Mouse (Mus musculus) liver, embryonic 13.5 days (tissue): Measurements from ENCODE around the gene Prkag1. TPM values are rescaled to one million over a fixed set of nuclear protein-coding genes. Genes with fewer than 3 reads are reported as not detected.

Source experiments
- ATAC-seq: fragments of 200-750 bp; cut with Nextera tagmentation; 2 replicates; pipeline ENCODE4 v1.8.0; 2017; ENCODE audit warnings: low read depth, mild to moderate bottlenecking, moderate number of reproducible peaks, moderate library complexity
- DNase-seq: peaks from one replicate; pipeline ENCODE4 v3.0.0; 2022
- H3K27ac ChIP-seq: fragments of 300-500 bp; sonication (generic); 2 replicates; pipeline ENCODE4 v1.5.1; 2015; ENCODE audit warnings: moderate library complexity, mild to moderate bottlenecking, inconsistent platforms
- H3K27me3 ChIP-seq: fragments of 300-500 bp; sonication (generic); 2 replicates; pipeline ENCODE4 v1.6.1; 2015; ENCODE audit warnings: mild to moderate bottlenecking, inconsistent platforms
- H3K36me3 ChIP-seq: fragments of 300-500 bp; sonication (generic); 2 replicates; pipeline ENCODE4 v1.6.1; 2015; ENCODE audit warnings: mild to moderate bottlenecking, inconsistent platforms
- H3K4me1 ChIP-seq: fragments of 300-500 bp; sonication (generic); replicated peaks from 2 replicates; pipeline ENCODE4 v1.6.1; 2015; ENCODE audit warnings: inconsistent platforms
- H3K4me2 ChIP-seq: fragments of 300-500 bp; sonication (generic); 2 replicates; pipeline ENCODE4 v1.6.1; 2015; ENCODE audit warnings: inconsistent platforms, mild to moderate bottlenecking, moderate library complexity
- H3K4me3 ChIP-seq: fragments of 300-500 bp; sonication (generic); replicated peaks from 2 replicates; pipeline ENCODE4 v1.5.1; 2015; ENCODE audit warnings: mild to moderate bottlenecking, inconsistent platforms
- H3K9ac ChIP-seq: fragments of 300-500 bp; sonication (generic); 2 replicates; pipeline ENCODE4 v1.6.1; 2015; ENCODE audit warnings: mild to moderate bottlenecking, inconsistent platforms
- H3K9me3 ChIP-seq: fragments of 300-500 bp; sonication (generic); replicated peaks from 2 replicates; pipeline ENCODE4 v1.6.1; 2016; ENCODE audit warnings: inconsistent platforms
- WGBS: fragments of 180-500 bp; shearing (Covaris S2); methylation state at CpG from one replicate; pipeline ENCODE4 v1.1.7; 2015; ENCODE audit not compliant: insufficient replicate concordance; 5-methylcytosine and 5-hydroxymethylcytosine counted together
- polyA plus RNA-seq: library from polyadenylated mRNA; unstranded; fragments of >200 nt; fragmentation: Nextera tagmentation; extraction: Ambion mirVana; gene quantifications from 2 replicates; pipeline ENCODE4 v1.2.1, GENCODE M21; 2015

Prkag1 gene
- polyA plus RNA-seq, 1 experiment from 2014 or later, result 116 TPM

- Histone ChIP-seq H3K27ac (no peak overlapping the region), H3K27me3 (peaks cover 99% of the 10 kb centered on the region), H3K9ac (no peak overlapping the region), H3K4me1 (peaks cover 18% of the 10 kb centered on the region), H3K4me2 (no peak overlapping the region), H3K4me3 (no peak overlapping the region), H3K9me3 (peaks cover 3% of the 10 kb centered on the region; the same call in 1 of the 2 replicates), H3K36me3 (no peaks in the 10 kb centered on the region)
- 10% methylated on average over 24 of the region's 24 CpGs for WGBS
- DNase-seq (no peak), ATAC-seq (no peak)
Observed at GRCm38 (mm10) chr15:98788972-98789660, 42.2 kb downstream of the Prkag1 start.

DNA sequence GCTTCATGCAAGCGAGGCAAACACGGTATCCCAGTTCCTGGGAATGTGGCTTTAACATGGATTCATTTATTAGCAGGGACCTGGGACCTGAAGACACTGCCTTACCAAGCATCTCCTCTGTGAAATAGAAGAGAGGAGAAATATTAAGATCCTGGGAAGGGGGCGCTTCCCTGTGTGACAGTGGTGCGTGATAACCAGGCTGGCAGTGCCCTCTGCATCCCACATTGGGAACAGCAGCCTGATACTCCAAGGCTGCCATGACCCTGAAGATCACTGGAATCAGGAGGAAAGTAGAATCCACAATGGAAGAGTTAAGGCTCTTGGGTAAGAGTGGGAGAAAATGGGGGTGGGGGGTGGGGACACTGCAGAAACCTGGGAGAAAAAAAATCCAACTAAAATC lies 43.4 kb downstream of the Prkag1 start:
- ATAC-seq, result no peak
- no peak overlapping the region for H3K27ac ChIP-seq
- no peak overlapping the region for H3K4me3 ChIP-seq
- H3K27me3 ChIP-seq, result peaks cover 93% of the 10 kb centered on the region
- no peak for DNase-seq
- H3K36me3 ChIP-seq, result no peaks in the 10 kb centered on the region
- 40% methylated on average over 4 of the region's 4 CpGs for WGBS
- H3K4me2 ChIP-seq, result no peak overlapping the region
- H3K9ac ChIP-seq, result no peak overlapping the region
- peaks cover 3% of the 10 kb centered on the region; the same call in 1 of the 2 replicates for H3K9me3 ChIP-seq
- H3K4me1 ChIP-seq, result peaks cover 12% of the 10 kb centered on the region

DNA sequence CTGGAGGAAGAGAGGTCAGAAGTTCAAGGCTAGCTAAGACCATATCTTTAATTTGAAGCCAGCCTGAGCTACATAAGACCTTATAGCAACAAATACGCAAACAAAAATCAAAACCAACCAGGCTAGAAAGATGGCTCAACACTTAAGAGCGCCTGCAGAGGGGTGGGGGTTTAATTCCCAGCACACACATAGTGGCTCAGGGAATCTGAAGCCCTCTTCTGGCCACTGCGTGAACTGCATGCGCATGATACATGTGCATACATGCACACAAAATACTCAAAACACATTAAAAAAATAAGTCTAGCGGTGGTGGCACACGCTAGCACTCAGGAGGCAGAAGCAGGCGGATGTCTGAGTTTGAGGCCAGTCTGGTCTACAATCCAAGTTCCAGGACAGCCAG lies 45.6 kb downstream of the Prkag1 start:
- Histone ChIP-seq H3K27ac (no peak overlapping the region), H3K4me2 (no peak overlapping the region), H3K9ac (no peak overlapping the region), H3K4me3 (no peak overlapping the region), H3K9me3 (peaks cover 3% of the 10 kb centered on the region; the same call in 1 of the 2 replicates), H3K36me3 (no peaks in the 10 kb centered on the region), H3K4me1 (peaks cover 2% of the 10 kb centered on the region; the same call in 1 of the 2 replicates), H3K27me3 (peaks cover 91% of the 10 kb centered on the region)
- WGBS, result 27% methylated on average over 7 of the region's 7 CpGs
- ATAC-seq (no peak), DNase-seq (no peak)

GRCm38 (mm10) chr15:98781166-98781565 lies 50.2 kb downstream of the Prkag1 start:
- 26% methylated on average over 6 of the region's 6 CpGs for WGBS
- Histone ChIP-seq H3K27ac (no peak overlapping the region), H3K4me2 (no peak overlapping the region), H3K9ac (no peak overlapping the region), H3K27me3 (peaks cover 91% of the 10 kb centered on the region), H3K9me3 (peaks cover 3% of the 10 kb centered on the region; the same call in 1 of the 2 replicates), H3K4me3 (no peak overlapping the region), H3K36me3 (no peaks in the 10 kb centered on the region), H3K4me1 (peaks cover 23% of the 10 kb centered on the region)
- no peak for ATAC-seq
- no peak for DNase-seq

DNA sequence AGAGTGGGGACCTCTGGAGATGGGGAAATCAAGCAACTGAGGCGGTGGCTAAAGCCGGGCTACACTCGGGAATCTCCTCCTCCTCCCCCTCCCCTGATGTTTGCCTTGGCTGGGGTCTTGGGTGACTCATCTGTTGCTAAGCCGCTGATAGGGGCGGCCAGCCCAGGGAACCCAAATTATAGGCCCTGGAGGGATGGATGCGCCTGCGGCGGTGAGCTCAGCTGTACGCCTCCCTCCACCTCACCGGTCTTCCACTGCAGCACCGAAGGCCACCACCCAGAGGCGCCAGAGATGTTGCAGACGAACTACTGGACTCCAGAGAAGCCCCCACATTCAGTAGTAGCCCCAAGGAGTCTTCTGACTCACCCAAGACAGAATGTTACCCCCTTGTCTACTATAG lies 50.7 kb downstream of the Prkag1 start:
- Histone ChIP-seq H3K4me2 (no peak overlapping the region), H3K9me3 (peaks cover 2% of the 10 kb centered on the region; the same call in 1 of the 2 replicates), H3K27ac (no peak overlapping the region), H3K9ac (no peak overlapping the region), H3K4me3 (no peak overlapping the region), H3K27me3 (peaks cover 91% of the 10 kb centered on the region), H3K4me1 (peaks cover 27% of the 10 kb centered on the region), H3K36me3 (no peaks in the 10 kb centered on the region)
- WGBS, result 11% methylated on average over 13 of the region's 13 CpGs
- DNase-seq, result no peak
- no peak for ATAC-seq

- Histone ChIP-seq H3K27ac (no peak overlapping the region), H3K4me2 (no peak overlapping the region), H3K9me3 (no peaks in the 10 kb centered on the region), H3K36me3 (no peaks in the 10 kb centered on the region), H3K4me3 (no peak overlapping the region), H3K27me3 (peaks cover 91% of the 10 kb centered on the region), H3K9ac (no peak overlapping the region), H3K4me1 (peaks cover 29% of the 10 kb centered on the region)
- ATAC-seq (no peak), DNase-seq (no peak)
- WGBS, result 6% methylated on average over 8 of the region's 8 CpGs
Observed at GRCm38 (mm10) chr15:98780075-98780474, 51.2 kb downstream of the Prkag1 start.

GRCm38 (mm10) chr15:98778806-98779205 lies 52.5 kb downstream of the Prkag1 start:
- 0% methylated on average over 5 of the region's 11 CpGs for WGBS
- Histone ChIP-seq H3K27me3 (peaks cover 93% of the 10 kb centered on the region), H3K4me3 (no peak overlapping the region), H3K4me1 (peaks cover 33% of the 10 kb centered on the region), H3K27ac (no peak overlapping the region), H3K9ac (no peak overlapping the region), H3K4me2 (no peak overlapping the region), H3K9me3 (no peaks in the 10 kb centered on the region), H3K36me3 (no peaks in the 10 kb centered on the region)
- no peak for DNase-seq
- no peak for ATAC-seq

- H3K9ac ChIP-seq, result no peak overlapping the region
- H3K4me2 ChIP-seq, result peak overlapping the region; percentile 30; the same call in 1 of the 2 replicates
- no peak for ATAC-seq
- H3K27ac ChIP-seq, result no peak overlapping the region
- H3K27me3 ChIP-seq, result peaks cover 98% of the 10 kb centered on the region
- peaks cover 33% of the 10 kb centered on the region for H3K4me1 ChIP-seq
- H3K4me3 ChIP-seq, result no peak overlapping the region; the same call in 1 of the 2 replicates
- DNase-seq, result no peak
- H3K36me3 ChIP-seq, result no peaks in the 10 kb centered on the region
- WGBS, result 1% methylated on average over 25 of the region's 25 CpGs
- H3K9me3 ChIP-seq, result no peaks in the 10 kb centered on the region
Observed at GRCm38 (mm10) chr15:98778191-98778770, 53.0 kb downstream of the Prkag1 start.

DNA sequence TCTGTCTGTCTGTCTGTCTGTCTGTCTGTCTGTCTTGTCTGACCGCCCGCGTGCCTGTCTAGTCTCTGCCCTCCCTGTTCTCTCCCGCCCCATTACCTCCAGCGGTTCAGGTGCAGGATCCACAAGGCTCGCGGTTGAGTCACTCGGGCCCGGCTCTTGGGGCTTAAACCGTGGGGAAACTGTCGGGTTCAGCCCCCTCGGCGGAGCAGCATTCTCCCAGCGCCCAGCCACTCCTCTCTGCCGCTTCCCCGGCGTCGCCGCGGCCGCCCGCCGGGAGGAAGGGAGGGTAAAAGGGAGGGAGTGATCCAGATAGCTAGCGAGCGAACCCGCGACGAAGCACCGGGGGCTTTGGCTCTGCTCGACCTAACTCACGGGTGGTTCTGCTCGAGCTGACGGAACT lies 53.6 kb downstream of the Prkag1 start, which contains the start of gene Wnt10b:
Wnt10b (minus strand) TSS at position 389 of the 400 bp plus-strand sequence.
- H3K4me2 ChIP-seq, result peak within 1 kb of the TSS; percentile 30
- H3K4me3 ChIP-seq, result peak within 1 kb of the TSS; percentile 23; the same call in 1 of the 2 replicates
- H3K9me3 ChIP-seq, result no peaks in the 10 kb centered on the region
- no peak within 1 kb of the TSS for H3K27ac ChIP-seq
- DNase-seq (no peak), ATAC-seq (no peak)
- H3K36me3 ChIP-seq, result no peaks in the 10 kb centered on the region
- WGBS, result 1% methylated on average over 28 of the region's 33 CpGs
- H3K27me3 ChIP-seq, result peaks cover 98% of the 10 kb centered on the region
- H3K4me1 ChIP-seq, result peaks cover 38% of the 10 kb centered on the region
- no peak within 1 kb of the TSS for H3K9ac ChIP-seq

- Histone ChIP-seq H3K4me2 (no peak overlapping the region), H3K27ac (no peak overlapping the region), H3K27me3 (peaks cover 100% of the 10 kb centered on the region), H3K36me3 (no peaks in the 10 kb centered on the region), H3K4me1 (peaks cover 45% of the 10 kb centered on the region), H3K9ac (no peak overlapping the region), H3K4me3 (peak overlapping the region; percentile 23; the same call in 1 of the 2 replicates), H3K9me3 (no peaks in the 10 kb centered on the region)
- DNase-seq (no peak), ATAC-seq (no peak; the same call in 1 of the 2 replicates)
- 2% methylated on average over 19 of the region's 19 CpGs for WGBS
Observed at GRCm38 (mm10) chr15:98777005-98777616, 54.2 kb downstream of the Prkag1 start.

DNA sequence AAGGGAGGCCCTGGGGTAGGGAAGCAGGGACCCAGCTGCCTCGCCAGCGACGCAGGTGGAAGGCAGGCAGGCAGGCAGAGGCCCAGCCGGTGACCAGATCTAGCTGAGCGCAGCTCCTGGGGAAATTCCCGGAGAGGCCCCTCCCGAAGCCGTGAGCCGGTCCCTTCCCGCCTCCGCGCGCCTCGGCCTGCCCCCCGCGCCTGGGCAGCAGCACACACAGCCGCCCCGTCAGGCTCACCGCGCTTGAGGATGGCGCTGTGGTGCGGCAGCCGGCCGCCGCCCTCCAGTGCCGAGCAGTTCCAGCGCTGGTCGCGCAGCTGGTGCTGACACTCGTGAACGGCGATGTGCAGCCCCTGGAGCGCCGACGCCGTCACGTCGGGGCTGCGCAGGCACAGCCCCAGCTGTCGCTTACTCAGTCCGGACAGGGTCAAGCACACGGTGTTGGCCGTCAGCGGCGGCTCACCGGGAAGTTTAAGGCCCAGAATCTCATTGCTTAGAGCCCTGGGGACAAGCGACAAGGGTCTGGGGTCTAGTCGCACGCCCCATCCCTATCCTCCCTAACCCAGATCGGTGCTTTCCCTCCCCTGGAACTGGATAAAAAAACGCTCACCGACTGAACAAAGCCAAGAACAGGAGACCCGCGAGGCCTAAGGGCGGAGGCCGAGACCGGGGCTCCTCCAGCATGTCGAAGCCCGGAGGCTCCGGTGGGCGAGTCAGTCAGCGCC lies 54.9 kb downstream of the Prkag1 start:
- H3K9me3 ChIP-seq, result no peaks in the 10 kb centered on the region
- H3K36me3 ChIP-seq, result no peaks in the 10 kb centered on the region
- H3K9ac ChIP-seq, result no peak overlapping the region
- ATAC-seq (no peak), DNase-seq (no peak)
- H3K27ac ChIP-seq, result no peak overlapping the region
- H3K27me3 ChIP-seq, result peaks cover 100% of the 10 kb centered on the region
- H3K4me1 ChIP-seq, result peaks cover 46% of the 10 kb centered on the region
- peak overlapping the region; percentile 26; the same call in 1 of the 2 replicates for H3K4me2 ChIP-seq
- peak overlapping the region; percentile 23 for H3K4me3 ChIP-seq
- WGBS, result 2% methylated on average over 62 of the region's 62 CpGs
